Mouse (Mus musculus) midbrain, embryonic 11.5 days (tissue): ENCODE results near the gene Hmox1. TPM values are rescaled to one million over a fixed set of nuclear protein-coding genes. Genes with fewer than 3 reads are reported as not detected.

Source experiments
- ATAC-seq: fragments of 200-750 bp; cut with Nextera tagmentation; 2 replicates; pipeline ENCODE4 v1.8.0; 2017; ENCODE audit warnings: moderate TSS enrichment, moderate library complexity; ENCODE audit not compliant: low FRiP score
- DNase-seq: peaks from one replicate; pipeline ENCODE4 v3.0.0; 2015; ENCODE audit warnings: low spot score; ENCODE audit errors: missing footprints
- H3K27ac ChIP-seq: fragments of 300-500 bp; sonication (generic); 2 replicates; pipeline ENCODE4 v1.5.1; 2014; ENCODE audit warnings: low read depth, low read length
- H3K27me3 ChIP-seq: fragments of 300-500 bp; sonication (generic); 2 replicates; pipeline ENCODE4 v1.6.1; 2014; ENCODE audit warnings: mild to moderate bottlenecking, low read length, moderate library complexity, mixed read lengths; ENCODE audit not compliant: control insufficient read depth, insufficient read depth
- H3K36me3 ChIP-seq: fragments of 300-500 bp; sonication (generic); 2 replicates; pipeline ENCODE4 v1.6.1; 2014; ENCODE audit warnings: mild to moderate bottlenecking, low read length, moderate library complexity, mixed read lengths; ENCODE audit not compliant: control insufficient read depth, insufficient read depth
- H3K4me1 ChIP-seq: fragments of 300-500 bp; sonication (generic); 2 replicates; pipeline ENCODE4 v1.6.1; 2014; ENCODE audit warnings: low read length; ENCODE audit not compliant: control insufficient read depth, insufficient read depth
- H3K4me2 ChIP-seq: fragments of 300-500 bp; sonication (generic); 2 replicates; pipeline ENCODE4 v1.6.1; 2014; ENCODE audit warnings: mild to moderate bottlenecking, moderate library complexity
- H3K4me3 ChIP-seq: fragments of 300-500 bp; sonication (generic); 2 replicates; pipeline ENCODE4 v1.5.1; 2014; ENCODE audit warnings: low read depth, low read length
- H3K9ac ChIP-seq: fragments of 300-500 bp; sonication (generic); 2 replicates; pipeline ENCODE4 v1.6.1; 2014; ENCODE audit warnings: low read length
- H3K9me3 ChIP-seq: fragments of 300-500 bp; sonication (generic); 2 replicates; pipeline ENCODE4 v1.6.1; 2016; ENCODE audit warnings: low read length; ENCODE audit not compliant: control insufficient read depth
- WGBS: fragments of 180-500 bp; shearing (Covaris S2); extraction: QIAGEN DNeasy Blood & Tissue Kit; methylation state at CpG from one replicate; pipeline ENCODE4 v1.1.7; 2014; 5-methylcytosine and 5-hydroxymethylcytosine counted together
- polyA plus RNA-seq: library from polyadenylated mRNA; unstranded; fragments of >200 nt; fragmentation: Nextera tagmentation; extraction: Ambion mirVana; gene quantifications from 2 replicates; pipeline ENCODE4 v1.2.1, GENCODE M21; 2014

The Hmox1 gene
- polyA plus RNA-seq, 1 experiment from 2014 or later: 15.7 TPM

- 80% methylated on average over 6 of the region's 6 CpGs for WGBS
- no peak for ATAC-seq
- H3K9me3 ChIP-seq: no peaks in the 10 kb centered on the region
These were observed 26.1 kb upstream of the Hmox1 start for GRCm38 (mm10) chr8:75067287-75067686.

GRCm38 (mm10) chr8:75070297-75070696, 23.1 kb upstream of the Hmox1 start:
- no peak overlapping the region for H3K27ac ChIP-seq
- H3K9me3 ChIP-seq: no peaks in the 10 kb centered on the region
- WGBS: 100% methylated on average over 1 of the region's 1 CpGs
- H3K9ac ChIP-seq: no peak overlapping the region
- H3K4me3 ChIP-seq: no peak overlapping the region
- no peaks in the 10 kb centered on the region for H3K27me3 ChIP-seq
- no peaks in the 10 kb centered on the region for H3K36me3 ChIP-seq
- ATAC-seq: no peak
- no peaks in the 10 kb centered on the region for H3K4me1 ChIP-seq
- DNase-seq: no peak
- no peak overlapping the region for H3K4me2 ChIP-seq

More at GRCm38 (mm10) chr8:75067287-75067686, 26.1 kb upstream of the Hmox1 start:
- Histone ChIP-seq H3K4me1 (no peaks in the 10 kb centered on the region), H3K36me3 (no peaks in the 10 kb centered on the region), H3K27me3 (no peaks in the 10 kb centered on the region), H3K4me2 (no peak overlapping the region), H3K9ac (no peak overlapping the region), H3K4me3 (no peak overlapping the region), H3K27ac (no peak overlapping the region)
- DNase-seq: no peak

- Histone ChIP-seq H3K4me2 (no peak overlapping the region), H3K27ac (no peak overlapping the region), H3K9ac (no peak overlapping the region), H3K9me3 (no peaks in the 10 kb centered on the region), H3K4me3 (no peak overlapping the region), H3K27me3 (no peaks in the 10 kb centered on the region), H3K36me3 (no peaks in the 10 kb centered on the region), H3K4me1 (no peaks in the 10 kb centered on the region)
- WGBS: 23% methylated on average over 4 of the region's 4 CpGs
- peak; percentile 87 for ATAC-seq
- peak; percentile 96 for DNase-seq
These were observed 21.6 kb upstream of the Hmox1 start for GRCm38 (mm10) chr8:75071627-75072346.

GRCm38 (mm10) chr8:75074876-75075275, 18.5 kb upstream of the Hmox1 start:
- Histone ChIP-seq H3K27ac (no peak overlapping the region), H3K36me3 (no peaks in the 10 kb centered on the region), H3K4me1 (no peaks in the 10 kb centered on the region), H3K4me3 (no peak overlapping the region), H3K27me3 (no peaks in the 10 kb centered on the region), H3K9me3 (no peaks in the 10 kb centered on the region), H3K4me2 (no peak overlapping the region), H3K9ac (no peak overlapping the region)
- ATAC-seq (no peak), DNase-seq (no peak)
- WGBS: 85% methylated on average over 1 of the region's 1 CpGs

GRCm38 (mm10) chr8:75078215-75078614, 15.2 kb upstream of the Hmox1 start:
- no peak overlapping the region for H3K4me3 ChIP-seq
- no peaks in the 10 kb centered on the region for H3K27me3 ChIP-seq
- ATAC-seq (no peak), DNase-seq (no peak)
- H3K36me3 ChIP-seq: no peaks in the 10 kb centered on the region
- no peak overlapping the region for H3K4me2 ChIP-seq
- WGBS: 63% methylated on average over 1 of the region's 1 CpGs
- no peak overlapping the region for H3K27ac ChIP-seq
- no peaks in the 10 kb centered on the region for H3K4me1 ChIP-seq
- no peak overlapping the region for H3K9ac ChIP-seq
- no peaks in the 10 kb centered on the region for H3K9me3 ChIP-seq

- Histone ChIP-seq H3K9ac (no peak overlapping the region), H3K4me1 (no peaks in the 10 kb centered on the region), H3K4me2 (no peak overlapping the region), H3K27ac (no peak overlapping the region), H3K4me3 (no peak overlapping the region), H3K9me3 (no peaks in the 10 kb centered on the region), H3K27me3 (no peaks in the 10 kb centered on the region), H3K36me3 (no peaks in the 10 kb centered on the region)
- 95% methylated on average over 9 of the region's 9 CpGs for WGBS
- no peak for ATAC-seq
- no peak for DNase-seq
These were observed 14.6 kb upstream of the Hmox1 start for GRCm38 (mm10) chr8:75078851-75079250.

GRCm38 (mm10) chr8:75081364-75082040, 11.9 kb upstream of the Hmox1 start:
- H3K9ac ChIP-seq: no peak overlapping the region
- ATAC-seq: no peak
- H3K27ac ChIP-seq: no peak overlapping the region
- no peak overlapping the region for H3K4me3 ChIP-seq
- WGBS: 88% methylated on average over 9 of the region's 9 CpGs
- no peak overlapping the region for H3K4me2 ChIP-seq
- H3K4me1 ChIP-seq: no peaks in the 10 kb centered on the region
- no peaks in the 10 kb centered on the region for H3K9me3 ChIP-seq
- H3K27me3 ChIP-seq: no peaks in the 10 kb centered on the region
- H3K36me3 ChIP-seq: no peaks in the 10 kb centered on the region
- no peak for DNase-seq

GRCm38 (mm10) chr8:75082181-75082805, 11.1 kb upstream of the Hmox1 start:
- Histone ChIP-seq H3K4me2 (no peak overlapping the region), H3K9me3 (no peaks in the 10 kb centered on the region), H3K4me3 (no peak overlapping the region), H3K36me3 (no peaks in the 10 kb centered on the region), H3K4me1 (no peaks in the 10 kb centered on the region), H3K9ac (no peak overlapping the region), H3K27me3 (no peaks in the 10 kb centered on the region), H3K27ac (no peak overlapping the region)
- ATAC-seq (no peak), DNase-seq (no peak)
- WGBS: 84% methylated on average over 6 of the region's 6 CpGs

- 8% methylated on average over 17 of the region's 17 CpGs for WGBS
- Histone ChIP-seq H3K4me3 (no peak overlapping the region), H3K27ac (no peak overlapping the region), H3K4me2 (peak overlapping the region; percentile 36; the same call in 1 of the 2 replicates), H3K9ac (no peak overlapping the region), H3K27me3 (no peaks in the 10 kb centered on the region), H3K9me3 (no peaks in the 10 kb centered on the region), H3K36me3 (no peaks in the 10 kb centered on the region), H3K4me1 (no peaks in the 10 kb centered on the region)
- ATAC-seq (peak; percentile 92), DNase-seq (peak; percentile 97)
These were observed 9.6 kb upstream of the Hmox1 start for GRCm38 (mm10) chr8:75083846-75084245.
